Mouse (Mus musculus) intestine, embryonic 14.5 days (tissue): Measurements from ENCODE around the gene Mybphl. TPM values are rescaled to one million over a fixed set of nuclear protein-coding genes. Genes with fewer than 3 reads are reported as not detected.

ENCODE experiments used
- ATAC-seq: fragments of 200-750 bp; cut with Nextera tagmentation; replicated peaks from 2 replicates; pipeline ENCODE4 v1.8.0; 2017; ENCODE audit warnings: low read depth, moderate number of reproducible peaks, moderate TSS enrichment, moderate library complexity; ENCODE audit not compliant: low FRiP score, low TSS enrichment
- DNase-seq: peaks from one replicate; pipeline ENCODE4 v3.0.0-alpha.2; 2018; ENCODE audit warnings: low spot score
- H3K27ac ChIP-seq: fragments of 300-500 bp; sonication (generic); 2 replicates; pipeline ENCODE4 v1.5.1; 2014; ENCODE audit warnings: low read depth, mild to moderate bottlenecking, control low read depth
- H3K27me3 ChIP-seq: fragments of 300-500 bp; sonication (generic); replicated peaks from 2 replicates; pipeline ENCODE4 v1.6.1; 2014; ENCODE audit warnings: low read length, control low read depth; ENCODE audit not compliant: control insufficient read depth, insufficient read depth
- H3K36me3 ChIP-seq: fragments of 300-500 bp; sonication (generic); 2 replicates; pipeline ENCODE4 v1.6.1; 2014; ENCODE audit warnings: low read length, control low read depth; ENCODE audit not compliant: control insufficient read depth, insufficient read depth
- H3K4me1 ChIP-seq: fragments of 300-500 bp; sonication (generic); replicated peaks from 2 replicates; pipeline ENCODE4 v1.6.1; 2014; ENCODE audit warnings: low read length, control low read depth, mixed read lengths; ENCODE audit not compliant: control insufficient read depth, insufficient read depth
- H3K4me2 ChIP-seq: fragments of 300-500 bp; sonication (generic); 2 replicates; pipeline ENCODE4 v1.6.1; 2014; ENCODE audit warnings: low read length
- H3K4me3 ChIP-seq: fragments of 300-500 bp; sonication (generic); 2 replicates; pipeline ENCODE4 v1.5.1; 2014; ENCODE audit warnings: low read depth, low read length, control low read depth, mixed read lengths
- H3K9ac ChIP-seq: fragments of 300-500 bp; sonication (generic); 2 replicates; pipeline ENCODE4 v1.6.1; 2014; ENCODE audit warnings: mild to moderate bottlenecking, low read length
- H3K9me3 ChIP-seq: fragments of 300-500 bp; sonication (generic); 2 replicates; pipeline ENCODE4 v1.6.1; 2016; ENCODE audit warnings: low read length, control low read depth; ENCODE audit not compliant: control insufficient read depth
- WGBS: fragments of 180-500 bp; shearing (Covaris S2); extraction: QIAGEN DNeasy Blood & Tissue Kit; methylation state at CpG from one replicate; pipeline ENCODE4 v1.1.7; 2014; 5-methylcytosine and 5-hydroxymethylcytosine counted together
- polyA plus RNA-seq: library from polyadenylated mRNA; unstranded; fragments of >200 nt; fragmentation: Nextera tagmentation; extraction: Ambion mirVana; gene quantifications from 2 replicates; pipeline ENCODE4 v1.2.1, GENCODE M21; 2014

The Mybphl gene
- polyA plus RNA-seq, 1 experiment from 2014 or later, result not detected

DNA sequence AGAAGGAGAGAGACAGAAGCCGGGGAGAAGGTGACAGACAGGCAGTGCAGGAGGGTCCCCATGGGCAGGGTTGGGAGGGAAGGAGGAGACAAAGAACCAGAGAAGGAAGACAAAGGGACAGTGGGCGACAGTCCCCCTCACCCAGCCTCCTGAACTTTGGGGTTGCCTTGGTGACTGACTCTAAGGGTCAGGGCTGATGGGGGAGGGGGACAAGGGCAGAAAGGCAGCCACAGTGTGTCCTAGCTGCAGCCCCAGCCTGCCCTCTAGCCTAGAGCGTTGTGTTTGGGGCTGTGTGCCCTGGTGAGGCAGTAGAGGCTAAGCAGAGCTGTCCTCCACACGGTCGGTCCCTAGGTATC lies 45.6 kb downstream of the Mybphl start:
- Histone ChIP-seq H3K9me3 (peaks cover 14% of the 10 kb centered on the region; the same call in 1 of the 2 replicates), H3K27me3 (no peaks in the 10 kb centered on the region), H3K36me3 (0 out of 2 replicates have a peak, but pooled peaks cover 18% of the 10 kb centered on the region), H3K4me1 (peaks cover 10% of the 10 kb centered on the region), H3K4me3 (no peak overlapping the region), H3K27ac (no peak overlapping the region), H3K4me2 (no peak overlapping the region), H3K9ac (no peak overlapping the region)
- 29% methylated on average over 5 of the region's 5 CpGs for WGBS
- DNase-seq (no peak), ATAC-seq (no peak)

DNA sequence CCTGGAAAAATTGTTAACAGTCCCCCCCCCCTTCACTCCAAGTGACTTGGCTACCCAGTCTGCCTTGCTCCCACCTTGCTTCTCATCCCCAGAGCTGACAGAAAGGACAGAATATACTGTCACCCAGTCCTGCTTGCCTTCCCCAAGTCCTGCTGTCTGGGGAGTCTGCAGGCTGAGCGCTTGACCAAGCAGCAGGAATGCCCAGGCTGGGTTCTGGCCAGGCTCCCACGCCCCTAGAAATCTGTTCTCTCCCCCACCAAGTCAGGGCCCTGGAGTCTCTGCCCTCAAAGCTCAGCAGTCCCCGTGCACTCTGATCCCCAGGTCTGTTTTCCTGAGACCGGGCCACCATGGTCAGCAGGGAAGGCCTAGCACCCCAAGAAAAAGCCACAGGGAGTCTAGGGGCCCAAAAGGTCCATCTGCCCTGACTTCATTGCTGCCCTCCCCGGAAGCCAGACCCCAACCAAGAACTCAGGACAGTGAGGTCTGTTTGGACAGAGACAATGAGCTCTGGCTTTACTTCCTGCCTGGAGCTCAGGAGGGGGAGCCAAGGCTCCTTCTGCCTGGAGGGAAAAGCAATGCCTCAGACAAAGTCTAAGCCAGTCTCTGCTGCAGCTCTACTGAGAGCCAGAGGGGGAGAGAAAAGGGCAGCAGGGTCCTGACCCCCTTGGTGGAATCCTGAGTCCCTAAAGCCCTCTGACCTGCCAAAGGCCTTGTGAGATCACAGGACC lies 46.5 kb downstream of the Mybphl start:
- H3K36me3 ChIP-seq, result 0 out of 2 replicates have a peak, but pooled peaks cover 17% of the 10 kb centered on the region
- ATAC-seq (no peak), DNase-seq (no peak)
- H3K27ac ChIP-seq, result 0 out of 2 replicates have a peak overlapping the region, but pooled peaks have one; percentile 5
- peaks cover 14% of the 10 kb centered on the region; the same call in 1 of the 2 replicates for H3K9me3 ChIP-seq
- H3K9ac ChIP-seq, result no peak overlapping the region
- H3K4me2 ChIP-seq, result no peak overlapping the region
- H3K27me3 ChIP-seq, result peaks cover under 1% of the 10 kb centered on the region
- no peak overlapping the region for H3K4me3 ChIP-seq
- WGBS, result 58% methylated on average over 5 of the region's 5 CpGs
- H3K4me1 ChIP-seq, result peaks cover 10% of the 10 kb centered on the region

DNA sequence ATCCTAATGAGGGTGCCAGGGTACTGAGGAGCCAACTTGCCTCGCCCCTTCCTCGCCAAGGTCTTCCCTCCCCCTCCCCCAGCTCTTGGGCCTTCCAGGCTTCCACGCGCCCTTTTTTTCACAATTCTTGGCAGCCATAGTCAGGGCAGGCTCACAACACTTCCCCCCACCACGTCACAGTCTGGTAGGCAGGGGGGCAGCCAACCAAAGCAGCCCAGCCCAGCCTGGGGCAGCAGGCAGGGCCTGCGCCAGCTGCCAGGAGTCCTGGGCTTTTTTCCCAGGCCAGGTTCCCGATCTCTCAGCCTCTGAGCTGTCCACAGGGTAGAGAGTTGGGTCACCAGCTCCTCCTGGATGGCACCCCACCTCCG lies 47.0 kb downstream of the Mybphl start:
- Histone ChIP-seq H3K4me3 (no peak overlapping the region), H3K9me3 (peaks cover 14% of the 10 kb centered on the region; the same call in 1 of the 2 replicates), H3K27me3 (peaks cover 6% of the 10 kb centered on the region), H3K4me2 (no peak overlapping the region), H3K36me3 (0 out of 2 replicates have a peak, but pooled peaks cover 12% of the 10 kb centered on the region), H3K9ac (no peak overlapping the region), H3K4me1 (peaks cover 10% of the 10 kb centered on the region), H3K27ac (0 out of 2 replicates have a peak overlapping the region, but pooled peaks have one; percentile 5)
- 71% methylated on average over 8 of the region's 8 CpGs for WGBS
- DNase-seq, result no peak
- ATAC-seq, result no peak

DNA sequence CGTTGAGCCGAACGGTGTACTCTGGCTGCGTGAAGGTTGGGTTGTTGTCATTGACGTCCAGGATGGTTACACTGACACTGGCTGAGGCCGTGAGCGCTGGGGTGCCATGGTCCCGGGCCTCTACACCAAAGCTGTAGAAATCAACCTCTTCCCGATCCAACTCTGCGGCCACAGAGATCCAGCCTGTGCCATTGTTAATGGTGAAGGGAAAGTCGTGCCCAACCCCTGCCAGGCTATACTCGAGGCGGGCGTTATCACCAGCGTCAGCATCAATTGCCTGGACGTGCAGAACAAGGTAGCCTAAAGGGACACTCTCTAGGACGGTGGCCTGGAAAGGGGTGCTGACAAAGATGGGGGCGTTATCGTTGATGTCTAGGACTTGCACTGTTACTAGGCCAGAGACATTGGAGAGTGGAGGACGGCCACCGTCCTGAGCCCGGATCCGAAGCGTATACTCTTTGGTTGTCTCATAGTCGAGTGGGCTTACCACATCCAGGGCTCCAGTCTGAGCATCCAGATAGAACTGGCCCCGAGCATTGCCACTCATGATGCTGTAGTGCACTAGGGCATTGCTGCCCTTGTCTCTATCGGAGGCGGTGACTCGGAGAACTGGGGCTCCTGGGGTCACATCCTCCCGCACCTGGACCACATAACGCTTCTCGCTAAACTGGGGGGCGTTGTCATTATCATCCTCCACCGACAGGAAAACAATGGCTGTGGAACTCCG lies 49.1 kb downstream of the Mybphl start:
- Histone ChIP-seq H3K4me1 (peaks cover 10% of the 10 kb centered on the region), H3K9ac (no peak overlapping the region), H3K27me3 (peaks cover 9% of the 10 kb centered on the region), H3K4me3 (no peak overlapping the region), H3K4me2 (no peak overlapping the region), H3K27ac (no peak overlapping the region), H3K9me3 (peaks cover 14% of the 10 kb centered on the region; the same call in 1 of the 2 replicates), H3K36me3 (0 out of 2 replicates have a peak, but pooled peaks cover 12% of the 10 kb centered on the region)
- no peak for ATAC-seq
- 97% methylated on average over 35 of the region's 35 CpGs for WGBS
- no peak for DNase-seq

DNA sequence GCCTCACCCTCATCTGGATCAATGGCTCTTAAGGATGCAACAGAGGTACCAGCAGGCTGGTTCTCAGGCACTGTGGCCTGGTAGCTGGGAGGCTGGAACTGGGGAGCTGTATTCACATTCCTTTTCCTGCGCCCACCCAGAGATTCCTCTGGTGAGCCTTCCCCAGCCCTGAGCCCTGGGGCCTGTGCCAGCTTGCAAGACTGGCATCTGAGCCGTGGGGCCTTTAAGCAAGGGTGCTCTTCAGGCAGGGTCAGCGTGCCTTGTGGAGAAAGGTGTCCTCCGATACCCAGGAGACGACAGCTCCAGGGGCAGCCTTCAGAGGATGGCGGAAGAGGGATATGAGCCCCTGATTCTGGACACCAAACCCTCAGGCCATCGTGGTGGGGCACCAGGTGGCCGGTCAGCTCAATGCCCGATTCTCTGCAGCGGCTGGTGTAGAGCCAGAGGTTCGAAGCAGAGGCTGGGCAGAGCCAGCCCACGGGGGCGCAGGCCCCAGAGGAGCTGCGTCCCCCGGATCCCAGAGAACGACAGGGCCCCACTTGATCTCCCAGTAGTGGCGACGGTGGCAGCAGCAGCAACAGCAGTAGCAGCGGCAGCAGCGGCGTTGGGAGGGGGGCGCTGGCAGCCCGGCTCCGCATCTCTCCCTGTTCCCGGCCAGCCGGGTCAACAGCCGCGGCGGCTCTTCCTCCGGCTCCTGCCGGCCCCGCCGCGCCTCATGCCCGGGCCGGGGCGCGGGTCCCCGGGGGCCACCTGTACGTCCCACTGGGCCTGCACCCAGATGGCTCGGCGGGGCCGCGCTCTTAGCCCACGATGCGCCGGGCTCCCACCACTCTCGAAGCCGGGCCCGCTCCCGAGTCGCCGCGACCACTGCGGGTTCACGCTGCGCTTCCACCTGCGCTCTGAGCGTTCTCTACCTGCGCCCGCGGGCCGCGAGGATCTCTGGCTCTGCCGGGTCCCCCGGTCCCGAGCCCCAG lies 50.4 kb downstream of the Mybphl start, which contains the start of gene Celsr2:
Celsr2 (minus strand) TSS at position 696 of the 974 bp plus-strand sequence.
- ATAC-seq (peak; percentile 29; the same call in 1 of the 2 replicates), DNase-seq (peak; percentile 85)
- peaks cover 7% of the 10 kb centered on the region for H3K4me1 ChIP-seq
- H3K9me3 ChIP-seq, result peaks cover 14% of the 10 kb centered on the region; the same call in 1 of the 2 replicates
- peak within 1 kb of the TSS; percentile 98 for H3K4me2 ChIP-seq
- 0 out of 2 replicates have a peak, but pooled peaks cover 12% of the 10 kb centered on the region for H3K36me3 ChIP-seq
- H3K9ac ChIP-seq, result peak within 1 kb of the TSS; percentile 63
- H3K4me3 ChIP-seq, result peak within 1 kb of the TSS; percentile 58
- H3K27ac ChIP-seq, result peak within 1 kb of the TSS; percentile 16; the same call in 1 of the 2 replicates
- H3K27me3 ChIP-seq, result peaks cover 9% of the 10 kb centered on the region
- WGBS, result 14% methylated on average over 31 of the region's 67 CpGs

DNA sequence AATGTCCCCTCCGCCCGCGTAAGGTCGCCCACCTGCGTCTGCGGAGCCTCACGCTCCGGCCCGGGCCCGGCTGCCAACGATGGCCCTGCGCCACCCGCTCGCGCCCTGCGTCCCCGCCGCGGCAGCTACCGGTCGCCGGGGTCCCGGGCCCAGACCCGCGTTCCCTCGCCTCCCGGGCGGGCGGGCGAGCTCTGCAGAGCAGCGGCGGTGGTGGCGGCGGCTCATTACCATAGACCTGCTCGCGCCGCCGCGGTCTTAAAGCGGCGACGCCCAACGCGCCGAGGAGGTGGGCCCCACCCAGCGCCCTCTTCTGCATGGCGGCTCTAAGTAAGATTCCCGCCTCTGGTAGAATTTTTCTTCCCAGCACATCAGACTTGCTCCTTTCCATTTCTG lies 51.1 kb downstream of the Mybphl start:
- H3K4me1 ChIP-seq, result peaks cover 5% of the 10 kb centered on the region
- DNase-seq (peak; percentile 88), ATAC-seq (peak; percentile 80)
- H3K4me2 ChIP-seq, result peak overlapping the region; percentile 98
- under 1% methylated on average over 48 of the region's 48 CpGs for WGBS
- peaks cover 14% of the 10 kb centered on the region; the same call in 1 of the 2 replicates for H3K9me3 ChIP-seq
- peak overlapping the region; percentile 63 for H3K9ac ChIP-seq
- peak overlapping the region; percentile 16; the same call in 1 of the 2 replicates for H3K27ac ChIP-seq
- H3K36me3 ChIP-seq, result 0 out of 2 replicates have a peak, but pooled peaks cover 12% of the 10 kb centered on the region
- H3K27me3 ChIP-seq, result peaks cover 9% of the 10 kb centered on the region
- H3K4me3 ChIP-seq, result peak overlapping the region; percentile 58

- no peaks in the 10 kb centered on the region for H3K27me3 ChIP-seq
- H3K4me3 ChIP-seq, result no peak overlapping the region
- 47% methylated on average over 6 of the region's 6 CpGs for whole genome bisulfite sequencing
- peaks cover 31% of the 10 kb centered on the region for H3K36me3 ChIP-seq
- no peaks in the 10 kb centered on the region for H3K9me3 ChIP-seq
- DNase-seq, result no peak
- no peak for ATAC-seq
- H3K4me2 ChIP-seq, result no peak overlapping the region
- no peak overlapping the region for H3K27ac ChIP-seq
- H3K9ac ChIP-seq, result no peak overlapping the region
- peaks cover 9% of the 10 kb centered on the region for H3K4me1 ChIP-seq
Measured at GRCm38 (mm10) chr3:108423006-108423405, 58.3 kb downstream of the Mybphl start.
